Mouse (Mus musculus): ENCODE results near the gene Elmo2. TPM values are rescaled to one million over a fixed set of nuclear protein-coding genes. Genes with fewer than 3 reads are reported as not detected.

The Elmo2 gene
- polyA plus RNA-seq, 1 experiment from 2014 or later: 115 TPM

DNA sequence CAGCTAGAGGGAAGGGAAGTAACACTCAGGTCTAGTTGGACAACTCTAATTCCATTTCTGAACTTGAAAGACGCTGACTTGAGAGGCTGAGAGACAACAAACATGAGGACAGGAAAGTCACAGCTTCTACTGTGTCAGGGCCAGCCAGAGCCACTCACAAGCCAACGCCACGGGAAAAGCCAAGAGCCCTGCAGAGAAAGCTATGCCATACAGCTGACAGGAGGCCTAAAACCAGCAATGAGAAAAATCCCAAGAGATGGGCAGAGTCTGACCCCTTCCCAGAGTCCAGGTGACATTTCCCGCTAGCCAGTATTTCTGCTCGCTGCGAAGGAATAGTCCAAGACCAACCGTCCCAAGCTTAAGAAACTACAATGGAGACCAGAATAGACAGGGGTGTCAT, 7.3 kb downstream of the Elmo2 start:
- no peak overlapping the region for H3K4me3 ChIP-seq (replicated peaks; ENCODE audit: low read length)
- H3K27me3 ChIP-seq (replicated peaks; ENCODE audit: control insufficient read depth, insufficient read depth, low read length): no peaks in the 10 kb centered on the region
- no peak overlapping the region for H3K9ac ChIP-seq (replicated peaks; ENCODE audit: low read depth, low read length)
- H3K27ac ChIP-seq (ENCODE audit: low read length): no peak overlapping the region
- H3K4me1 ChIP-seq (replicated peaks; ENCODE audit: control insufficient read depth, insufficient read depth, low read length): peaks cover 50% of the 10 kb centered on the region
- whole genome bisulfite sequencing: 84% methylated on average over 7 of the region's 7 CpGs
- ATAC-seq: no peak
- peaks cover 5% of the 10 kb centered on the region; the same call in 1 of the 2 replicates for H3K36me3 ChIP-seq (ENCODE audit: control insufficient read depth, insufficient read depth)
- H3K9me3 ChIP-seq (ENCODE audit: control insufficient read depth, low read length): no peaks in the 10 kb centered on the region
- H3K4me2 ChIP-seq (ENCODE audit: low read length): no peak overlapping the region

DNA sequence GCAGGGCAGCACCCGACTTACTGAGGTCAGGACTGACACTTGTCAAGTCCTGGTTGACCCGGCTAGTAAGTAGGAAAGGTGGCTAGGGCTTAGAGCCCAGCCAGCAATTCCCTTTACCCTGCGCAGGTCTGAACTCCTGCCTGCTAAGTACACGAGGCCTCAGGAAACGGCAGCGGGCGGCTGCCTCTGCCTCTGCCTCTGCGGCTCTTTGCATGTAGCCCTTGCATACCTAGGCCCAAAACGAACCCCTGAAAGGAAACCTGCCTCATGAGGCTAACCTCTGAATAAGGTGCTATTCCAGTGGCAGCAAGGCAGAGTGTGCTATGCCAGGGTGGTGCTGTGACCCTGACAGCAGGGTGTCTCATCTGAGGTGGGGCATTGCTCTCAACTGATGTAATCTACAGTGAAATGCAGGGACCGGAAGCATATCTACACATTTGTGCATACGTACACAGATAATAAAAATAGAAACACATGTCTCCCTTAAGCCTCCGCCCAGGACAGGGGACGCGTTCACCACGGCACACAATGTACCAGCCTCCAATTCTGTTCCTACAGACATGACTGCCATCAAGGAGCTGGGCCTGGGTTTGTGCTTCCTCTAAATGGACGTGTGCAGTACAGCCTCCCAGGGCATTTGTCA, 8.5 kb downstream of the Elmo2 start:
- Histone ChIP-seq H3K27ac (ENCODE audit: low read length) (peak overlapping the region; percentile 83), H3K4me2 (ENCODE audit: low read length) (0 out of 2 replicates have a peak overlapping the region, but pooled peaks have one; percentile 10), H3K4me1 (replicated peaks; ENCODE audit: control insufficient read depth, insufficient read depth, low read length) (peaks cover 47% of the 10 kb centered on the region), H3K27me3 (replicated peaks; ENCODE audit: control insufficient read depth, insufficient read depth, low read length) (no peaks in the 10 kb centered on the region), H3K4me3 (replicated peaks; ENCODE audit: low read length) (no peak overlapping the region), H3K9me3 (ENCODE audit: control insufficient read depth, low read length) (no peaks in the 10 kb centered on the region), H3K36me3 (ENCODE audit: control insufficient read depth, insufficient read depth) (peaks cover 5% of the 10 kb centered on the region; the same call in 1 of the 2 replicates), H3K9ac (replicated peaks; ENCODE audit: low read depth, low read length) (peak overlapping the region; percentile 8; the same call in 1 of the 2 replicates)
- ATAC-seq: no peak
- 52% methylated on average over 16 of the region's 16 CpGs for WGBS

GRCm38 (mm10) chr2:165316837-165317473, 9.3 kb downstream of the Elmo2 start:
- no peak overlapping the region for H3K4me3 ChIP-seq (replicated peaks; ENCODE audit: low read length)

GRCm38 (mm10) chr2:165316204-165316603, 10.1 kb downstream of the Elmo2 start:
- ATAC-seq: no peak; the same call in 1 of the 2 replicates
- peak overlapping the region; percentile 83 for H3K27ac ChIP-seq (ENCODE audit: low read length)
- H3K36me3 ChIP-seq (ENCODE audit: control insufficient read depth, insufficient read depth): peaks cover 5% of the 10 kb centered on the region; the same call in 1 of the 2 replicates
- H3K27me3 ChIP-seq (replicated peaks; ENCODE audit: control insufficient read depth, insufficient read depth, low read length): no peaks in the 10 kb centered on the region
- H3K9me3 ChIP-seq (ENCODE audit: control insufficient read depth, low read length): no peaks in the 10 kb centered on the region
- peak overlapping the region; percentile 8; the same call in 1 of the 2 replicates for H3K9ac ChIP-seq (replicated peaks; ENCODE audit: low read depth, low read length)
- 59% methylated on average over 10 of the region's 10 CpGs for WGBS
- no peak overlapping the region for H3K4me3 ChIP-seq (replicated peaks; ENCODE audit: low read length)
- no peak overlapping the region for H3K4me2 ChIP-seq (ENCODE audit: low read length)
- H3K4me1 ChIP-seq (replicated peaks; ENCODE audit: control insufficient read depth, insufficient read depth, low read length): peaks cover 56% of the 10 kb centered on the region

More at GRCm38 (mm10) chr2:165316837-165317473, 9.3 kb downstream of the Elmo2 start:
- peaks cover 5% of the 10 kb centered on the region; the same call in 1 of the 2 replicates for H3K36me3 ChIP-seq (ENCODE audit: control insufficient read depth, insufficient read depth)
- H3K9me3 ChIP-seq (ENCODE audit: control insufficient read depth, low read length): no peaks in the 10 kb centered on the region
- peak overlapping the region; percentile 83 for H3K27ac ChIP-seq (ENCODE audit: low read length)
- WGBS: 4% methylated on average over 9 of the region's 9 CpGs
- no peaks in the 10 kb centered on the region for H3K27me3 ChIP-seq (replicated peaks; ENCODE audit: control insufficient read depth, insufficient read depth, low read length)
- ATAC-seq: peak; percentile 92
- peaks cover 53% of the 10 kb centered on the region for H3K4me1 ChIP-seq (replicated peaks; ENCODE audit: control insufficient read depth, insufficient read depth, low read length)
- H3K9ac ChIP-seq (replicated peaks; ENCODE audit: low read depth, low read length): peak overlapping the region; percentile 8
- H3K4me2 ChIP-seq (ENCODE audit: low read length): peak overlapping the region; percentile 15; the same call in 1 of the 2 replicates

- Histone ChIP-seq H3K27me3 (replicated peaks; ENCODE audit: control insufficient read depth, insufficient read depth, low read length) (no peaks in the 10 kb centered on the region), H3K36me3 (ENCODE audit: control insufficient read depth, insufficient read depth) (peaks cover 5% of the 10 kb centered on the region; the same call in 1 of the 2 replicates), H3K4me2 (ENCODE audit: low read length) (no peak overlapping the region), H3K9ac (replicated peaks; ENCODE audit: low read depth, low read length) (no peak overlapping the region), H3K4me3 (replicated peaks; ENCODE audit: low read length) (no peak overlapping the region), H3K27ac (ENCODE audit: low read length) (no peak overlapping the region), H3K9me3 (ENCODE audit: control insufficient read depth, low read length) (no peaks in the 10 kb centered on the region), H3K4me1 (replicated peaks; ENCODE audit: control insufficient read depth, insufficient read depth, low read length) (peaks cover 58% of the 10 kb centered on the region)
- ATAC-seq: no peak
- WGBS: 80% methylated on average over 8 of the region's 8 CpGs
These were observed 12.1 kb downstream of the Elmo2 start for GRCm38 (mm10) chr2:165314197-165314596.

DNA sequence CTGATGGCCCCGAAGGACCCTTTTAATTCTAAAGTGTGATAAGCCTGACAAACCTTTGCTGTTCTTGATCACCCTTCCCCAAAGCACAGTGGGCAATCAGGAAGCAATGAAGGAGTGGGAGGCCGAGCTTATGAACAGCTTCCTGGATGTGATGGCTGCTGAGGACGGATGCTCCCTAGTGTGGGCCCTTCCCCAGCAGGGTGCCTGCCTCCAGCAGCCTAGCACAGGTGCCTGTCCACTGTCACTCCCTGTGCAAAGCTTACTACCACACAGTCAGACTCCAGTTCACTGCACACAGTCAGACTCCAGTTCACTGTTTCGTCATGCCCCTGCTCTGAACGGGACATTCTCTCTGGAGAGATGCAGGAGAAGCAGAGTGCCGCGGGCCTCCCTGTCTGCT, 13.9 kb downstream of the Elmo2 start:
- no peak for ATAC-seq
- H3K4me2 ChIP-seq (ENCODE audit: low read length): no peak overlapping the region
- 66% methylated on average over 7 of the region's 7 CpGs for WGBS
- peaks cover 5% of the 10 kb centered on the region; the same call in 1 of the 2 replicates for H3K36me3 ChIP-seq (ENCODE audit: control insufficient read depth, insufficient read depth)
- no peak overlapping the region for H3K4me3 ChIP-seq (replicated peaks; ENCODE audit: low read length)
- no peaks in the 10 kb centered on the region for H3K27me3 ChIP-seq (replicated peaks; ENCODE audit: control insufficient read depth, insufficient read depth, low read length)
- H3K27ac ChIP-seq (ENCODE audit: low read length): no peak overlapping the region
- peaks cover 47% of the 10 kb centered on the region for H3K4me1 ChIP-seq (replicated peaks; ENCODE audit: control insufficient read depth, insufficient read depth, low read length)
- H3K9me3 ChIP-seq (ENCODE audit: control insufficient read depth, low read length): no peaks in the 10 kb centered on the region
- H3K9ac ChIP-seq (replicated peaks; ENCODE audit: low read depth, low read length): no peak overlapping the region

GRCm38 (mm10) chr2:165311577-165311976, 14.7 kb downstream of the Elmo2 start:
- Histone ChIP-seq H3K27ac (ENCODE audit: low read length) (no peak overlapping the region), H3K4me2 (ENCODE audit: low read length) (no peak overlapping the region), H3K4me3 (replicated peaks; ENCODE audit: low read length) (no peak overlapping the region), H3K9me3 (ENCODE audit: control insufficient read depth, low read length) (no peaks in the 10 kb centered on the region), H3K4me1 (replicated peaks; ENCODE audit: control insufficient read depth, insufficient read depth, low read length) (peaks cover 39% of the 10 kb centered on the region), H3K27me3 (replicated peaks; ENCODE audit: control insufficient read depth, insufficient read depth, low read length) (no peaks in the 10 kb centered on the region), H3K9ac (replicated peaks; ENCODE audit: low read depth, low read length) (no peak overlapping the region), H3K36me3 (ENCODE audit: control insufficient read depth, insufficient read depth) (peaks cover 5% of the 10 kb centered on the region; the same call in 1 of the 2 replicates)
- ATAC-seq: peak; percentile 52
- WGBS: 22% methylated on average over 12 of the region's 12 CpGs

GRCm38 (mm10) chr2:165310818-165311425, 15.4 kb downstream of the Elmo2 start:
- 0 out of 2 replicates have a peak, but pooled peaks have one; percentile 7 for ATAC-seq
- H3K9ac ChIP-seq (replicated peaks; ENCODE audit: low read depth, low read length): no peak overlapping the region; the same call in 1 of the 2 replicates
- no peaks in the 10 kb centered on the region for H3K27me3 ChIP-seq (replicated peaks; ENCODE audit: control insufficient read depth, insufficient read depth, low read length)
- 23% methylated on average over 13 of the region's 13 CpGs for WGBS
- no peak overlapping the region for H3K4me3 ChIP-seq (replicated peaks; ENCODE audit: low read length)
- peaks cover 5% of the 10 kb centered on the region; the same call in 1 of the 2 replicates for H3K36me3 ChIP-seq (ENCODE audit: control insufficient read depth, insufficient read depth)
- H3K4me2 ChIP-seq (ENCODE audit: low read length): no peak overlapping the region
- no peak overlapping the region for H3K27ac ChIP-seq (ENCODE audit: low read length)
- H3K9me3 ChIP-seq (ENCODE audit: control insufficient read depth, low read length): no peaks in the 10 kb centered on the region
- peaks cover 33% of the 10 kb centered on the region for H3K4me1 ChIP-seq (replicated peaks; ENCODE audit: control insufficient read depth, insufficient read depth, low read length)

- Histone ChIP-seq H3K9me3 (ENCODE audit: control insufficient read depth, low read length) (0 out of 2 replicates have a peak, but pooled peaks cover 2% of the 10 kb centered on the region), H3K4me3 (replicated peaks; ENCODE audit: low read length) (no peak overlapping the region), H3K27me3 (replicated peaks; ENCODE audit: control insufficient read depth, insufficient read depth, low read length) (no peaks in the 10 kb centered on the region), H3K4me1 (replicated peaks; ENCODE audit: control insufficient read depth, insufficient read depth, low read length) (peaks cover 25% of the 10 kb centered on the region), H3K9ac (replicated peaks; ENCODE audit: low read depth, low read length) (no peak overlapping the region), H3K36me3 (ENCODE audit: control insufficient read depth, insufficient read depth) (peaks cover 19% of the 10 kb centered on the region), H3K4me2 (ENCODE audit: low read length) (no peak overlapping the region), H3K27ac (ENCODE audit: low read length) (no peak overlapping the region)
- ATAC-seq: no peak
- WGBS: 91% methylated on average over 6 of the region's 6 CpGs
These were observed 18.5 kb downstream of the Elmo2 start for GRCm38 (mm10) chr2:165307801-165308200.
